Mouse (Mus musculus): ENCODE results near the gene Stil.

- TF ChIP-seq POLR2A (IDR thresholded peaks at IDR 0.05; ENCODE audit: insufficient read depth, low read depth, low read length) (no peak), CTCF (IDR thresholded peaks at IDR 0.05) (no peak), EP300 (IDR thresholded peaks at IDR 0.05; ENCODE audit: insufficient read depth, low read depth, low read length) (no peak)
Measured at GRCm38 (mm10) chr4:114973229-114973740, 26.7 kb upstream of the Stil start.
